In the genomic region with DNA sequence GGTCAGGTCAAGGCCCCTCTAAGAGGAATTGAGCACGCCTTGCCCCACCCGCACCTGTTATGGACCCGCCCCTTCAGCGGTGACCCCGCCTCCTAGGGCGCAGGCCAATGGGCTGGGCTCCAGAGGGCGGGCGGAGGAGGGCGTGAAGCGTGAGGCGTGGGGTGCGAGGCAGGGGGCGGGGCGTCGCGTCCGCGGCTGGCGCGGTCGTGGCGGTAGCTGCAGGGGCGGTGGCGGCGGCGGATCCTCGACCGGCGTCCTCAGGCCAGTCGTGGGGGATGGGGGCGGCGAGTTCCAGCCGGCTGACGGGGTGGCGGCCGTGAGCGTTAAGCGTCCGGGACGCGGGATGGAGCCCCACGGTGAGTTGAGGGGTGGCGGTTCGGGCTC, we compare ENCODE assay signal across 8 mouse cellular contexts. TPM values are rescaled to one million over a fixed set of nuclear protein-coding genes. Genes with fewer than 3 reads are reported as not detected.
DNase-seq lines count a peak whose midpoint lies in the region; ATAC-seq and TF ChIP-seq lines count a peak whose summit lies in the region.

No protein-coding gene starts in this region.

- peak overlapping the region; percentile 62 for H3K9ac ChIP-seq in forebrain, embryonic 14.5 days (ENCODE audit: low read length)
- peak overlapping the region; percentile 79 for H3K9ac ChIP-seq in heart, postnatal 0 days (replicated peaks; ENCODE audit: low read depth, low read length)
- H3K9ac ChIP-seq in liver, embryonic 14.5 days (replicated peaks): peak overlapping the region; percentile 28
- H3K9ac ChIP-seq in neural tube, embryonic 12.5 days: peak overlapping the region; percentile 61
- H3K9ac ChIP-seq in stomach, embryonic 15.5 days: peak overlapping the region; percentile 51

- WGBS in forebrain, embryonic 14.5 days: under 1% methylated on average over 41 of the region's 44 CpGs
- WGBS in heart, postnatal 0 days: under 1% methylated on average over 41 of the region's 44 CpGs
- WGBS in liver, embryonic 14.5 days (ENCODE audit: insufficient replicate concordance): 1% methylated on average over 44 of the region's 44 CpGs
- WGBS in neural tube, embryonic 12.5 days: under 1% methylated on average over 44 of the region's 44 CpGs
- WGBS in stomach, embryonic 15.5 days: under 1% methylated on average over 42 of the region's 44 CpGs

- peak; percentile 68 for DNase-seq in CD4-positive, CD25-positive, alpha-beta regulatory T cell, adult 2 months (ENCODE audit: low read depth, low spot score)
- DNase-seq in forebrain, embryonic 14.5 days (ENCODE audit: low spot score): peak; percentile 50
- peak; percentile 79 for DNase-seq in heart, postnatal 0 days (ENCODE audit: low spot score)
- DNase-seq in kidney, postnatal 36 days: peak; percentile 96 to 98
- peak; percentile 55 to 57 (median 56) for DNase-seq in liver, embryonic 14.5 days (ENCODE audit: low read depth in 3 of 3, low spot score in 3 of 3)

- H3K4me1 ChIP-seq in forebrain, embryonic 14.5 days (ENCODE audit: control insufficient read depth, insufficient read depth, low read length): no peaks in the 10 kb centered on the region
- H3K4me1 ChIP-seq in heart, postnatal 0 days (ENCODE audit: control insufficient read depth, insufficient read depth): 0 out of 2 replicates have a peak, but pooled peaks cover 7% of the 10 kb centered on the region
- H3K4me1 ChIP-seq in liver, embryonic 14.5 days (replicated peaks; ENCODE audit: control insufficient read depth in 2 of 2, insufficient read depth in 2 of 2, low read length in 1 of 2): 0 out of 4 replicates have a peak, but pooled peaks cover 0 to 2% of the 10 kb centered on the region in 2 experiments
- peaks cover 11% of the 10 kb centered on the region; the same call in 1 of the 2 replicates for H3K4me1 ChIP-seq in neural tube, embryonic 12.5 days
- H3K4me1 ChIP-seq in stomach, embryonic 15.5 days: no peaks in the 10 kb centered on the region

- TF ChIP-seq EP300 in heart, postnatal 0 days (IDR thresholded peaks at IDR 0.05; ENCODE audit: low read depth): no peak
- TF ChIP-seq EP300 in liver, embryonic 14.5 days (IDR thresholded peaks at IDR 0.05; ENCODE audit: low read depth): no peak

- no peaks in the 10 kb centered on the region for H3K36me3 ChIP-seq in forebrain, embryonic 14.5 days (ENCODE audit: control insufficient read depth, insufficient read depth, low read length)
- H3K36me3 ChIP-seq in heart, postnatal 0 days (replicated peaks; ENCODE audit: control insufficient read depth, insufficient read depth, low read length): no peaks in the 10 kb centered on the region
- no peaks in the 10 kb centered on the region for H3K36me3 ChIP-seq in liver, embryonic 14.5 days (replicated peaks; ENCODE audit: control insufficient read depth, insufficient read depth, low read depth)
- H3K36me3 ChIP-seq in neural tube, embryonic 12.5 days: no peaks in the 10 kb centered on the region
- no peaks in the 10 kb centered on the region for H3K36me3 ChIP-seq in stomach, embryonic 15.5 days

- no peak; the same call in 1 of the 2 replicates for TF ChIP-seq CTCF in heart, postnatal 0 days (IDR thresholded peaks at IDR 0.05; ENCODE audit: low read depth)
- no peak for TF ChIP-seq CTCF in liver, embryonic 14.5 days (IDR thresholded peaks at IDR 0.05; ENCODE audit: low read depth)

- H3K9me3 ChIP-seq in forebrain, embryonic 14.5 days (replicated peaks; ENCODE audit: control insufficient read depth, low read length): 0 out of 2 replicates have a peak, but pooled peaks cover 3% of the 10 kb centered on the region
- no peaks in the 10 kb centered on the region for H3K9me3 ChIP-seq in heart, postnatal 0 days (replicated peaks; ENCODE audit: control insufficient read depth, low read length)
- H3K9me3 ChIP-seq in liver, embryonic 14.5 days (ENCODE audit: control insufficient read depth, low read length): no peaks in the 10 kb centered on the region
- H3K9me3 ChIP-seq in neural tube, embryonic 12.5 days: no peaks in the 10 kb centered on the region
- H3K9me3 ChIP-seq in stomach, embryonic 15.5 days: no peaks in the 10 kb centered on the region

- peak overlapping the region; percentile 80 for H3K4me2 ChIP-seq in forebrain, embryonic 14.5 days (ENCODE audit: low read length)
- H3K4me2 ChIP-seq in heart, postnatal 0 days (ENCODE audit: low read depth, low read length): peak overlapping the region; percentile 66
- H3K4me2 ChIP-seq in liver, embryonic 14.5 days (ENCODE audit: low read depth): peak overlapping the region; percentile 65
- peak overlapping the region; percentile 88 for H3K4me2 ChIP-seq in neural tube, embryonic 12.5 days (replicated peaks)
- peak overlapping the region; percentile 77 for H3K4me2 ChIP-seq in stomach, embryonic 15.5 days

- no peak overlapping the region for H3K27ac ChIP-seq in forebrain, embryonic 14.5 days (ENCODE audit: low read depth, low read length)
- peak overlapping the region; percentile 90 for H3K27ac ChIP-seq in heart, postnatal 0 days (ENCODE audit: low read depth)
- no peak overlapping the region for H3K27ac ChIP-seq in liver, embryonic 14.5 days
- no peak overlapping the region for H3K27ac ChIP-seq in neural tube, embryonic 12.5 days
- peak overlapping the region; percentile 67 for H3K27ac ChIP-seq in stomach, embryonic 15.5 days

- peaks cover 24% of the 10 kb centered on the region for H3K27me3 ChIP-seq in forebrain, embryonic 14.5 days (replicated peaks; ENCODE audit: control insufficient read depth, insufficient read depth, low read length)
- H3K27me3 ChIP-seq in heart, postnatal 0 days (ENCODE audit: control insufficient read depth, insufficient read depth, low read length): no peaks in the 10 kb centered on the region
- peaks cover 20% of the 10 kb centered on the region for H3K27me3 ChIP-seq in liver, embryonic 14.5 days (ENCODE audit: control insufficient read depth, insufficient read depth, low read length)
- H3K27me3 ChIP-seq in neural tube, embryonic 12.5 days (replicated peaks): peaks cover 22% of the 10 kb centered on the region
- no peaks in the 10 kb centered on the region for H3K27me3 ChIP-seq in stomach, embryonic 15.5 days (replicated peaks)

- peak; percentile 45; the same call in 1 of the 2 replicates for ATAC-seq in cerebellum, adult (ENCODE audit: insufficient number of reproducible peaks, low FRiP score, low TSS enrichment)
- peak; percentile 88 for ATAC-seq in forebrain, embryonic 14.5 days
- peak; percentile 98 for ATAC-seq in heart, postnatal 0 days (ENCODE audit: insufficient read depth, low read depth)
- ATAC-seq in liver, embryonic 14.5 days (ENCODE audit: insufficient read depth): peak; percentile 94
- ATAC-seq in neural tube, embryonic 12.5 days (ENCODE audit: low FRiP score, low read depth): peak; percentile 96
- peak; percentile 93 for ATAC-seq in stomach, embryonic 15.5 days (ENCODE audit: insufficient read depth, low FRiP score, low read depth)

- H3K4me3 ChIP-seq in forebrain, embryonic 14.5 days (ENCODE audit: low read depth, low read length): peak overlapping the region; percentile 52
- H3K4me3 ChIP-seq in heart, postnatal 0 days (ENCODE audit: low read depth, low read length): peak overlapping the region; percentile 72
- peak overlapping the region; percentile 49 to 57 for H3K4me3 ChIP-seq in liver, embryonic 14.5 days (ENCODE audit: insufficient read depth in 1 of 2, low read depth in 2 of 2, low read length in 2 of 2)
- H3K4me3 ChIP-seq in neural tube, embryonic 12.5 days: peak overlapping the region; percentile 63
- H3K4me3 ChIP-seq in stomach, embryonic 15.5 days (replicated peaks): peak overlapping the region; percentile 76

RNA-seq across cellular contexts. Expression of gene Arhgap29, which starts 0.7 kb away (rescaled TPM):
- 20.1 and 30.2 TPM in 2 replicates for polyA plus RNA-seq in forebrain, embryonic 14.5 days (2014; fragmentation: Nextera tagmentation; extraction: Ambion mirVana)
- 79.4 and 80.9 TPM in 2 replicates for total RNA-seq in heart, postnatal 0 days (2014; rRNA removed; ENCODE audit: low replicate concordance)
- polyA plus RNA-seq in heart, postnatal 0 days (2015; fragmentation: Nextera tagmentation; extraction: Ambion mirVana): 28.5 and 29.5 TPM in 2 replicates
- 3.4 and 3.9 TPM in 2 replicates for polyA plus RNA-seq in liver, embryonic 14.5 days (2012; rRNA removed)
- 5.3 and 6.2 TPM in 2 replicates for polyA plus RNA-seq in liver, embryonic 14.5 days (2014; fragmentation: Nextera tagmentation; extraction: Ambion mirVana)
- polyA plus RNA-seq in neural tube, embryonic 12.5 days (2016; fragmentation: Nextera tagmentation; extraction: Ambion mirVana): 38.0 and 40.5 TPM in 2 replicates
- 39.4 and 42.8 TPM in 2 replicates for polyA plus RNA-seq in stomach, embryonic 15.5 days (2015; fragmentation: Nextera tagmentation; extraction: Ambion mirVana)

Comparison
In these comparisons a context has a peak if more than half of its experiments do, and no peak if none do; other contexts are left out.
1. ATAC-seq: peak in every context shown above with its lines; median percentile 98 in heart, postnatal 0 days; 96 in neural tube, embryonic 12.5 days; 94 in liver, embryonic 14.5 days; 93 in stomach, embryonic 15.5 days; 88 in forebrain, embryonic 14.5 days; 45 in cerebellum, adult.
2. H3K27ac ChIP-seq: peak in heart, postnatal 0 days (single experiment) and stomach, embryonic 15.5 days (single experiment); none in forebrain, embryonic 14.5 days (single experiment), liver, embryonic 14.5 days (single experiment) and neural tube, embryonic 12.5 days (single experiment).
3. H3K9ac ChIP-seq: peak in every context shown above with its lines; median percentile 79 in heart, postnatal 0 days; 62 in forebrain, embryonic 14.5 days; 61 in neural tube, embryonic 12.5 days; 51 in stomach, embryonic 15.5 days; 28 in liver, embryonic 14.5 days.
4. Peak in every context shown above with its lines, with median percentiles within 50 percentile points of each other: DNase-seq, H3K4me2 ChIP-seq and H3K4me3 ChIP-seq.